Mouse (Mus musculus): Measurements from ENCODE around the gene Gm3448.
"Not testable (repeated sequence)": the region's sequence is repeated elsewhere in the genome, so short reads cannot be mapped to it uniquely, and the experiment has no call there.

DNA sequence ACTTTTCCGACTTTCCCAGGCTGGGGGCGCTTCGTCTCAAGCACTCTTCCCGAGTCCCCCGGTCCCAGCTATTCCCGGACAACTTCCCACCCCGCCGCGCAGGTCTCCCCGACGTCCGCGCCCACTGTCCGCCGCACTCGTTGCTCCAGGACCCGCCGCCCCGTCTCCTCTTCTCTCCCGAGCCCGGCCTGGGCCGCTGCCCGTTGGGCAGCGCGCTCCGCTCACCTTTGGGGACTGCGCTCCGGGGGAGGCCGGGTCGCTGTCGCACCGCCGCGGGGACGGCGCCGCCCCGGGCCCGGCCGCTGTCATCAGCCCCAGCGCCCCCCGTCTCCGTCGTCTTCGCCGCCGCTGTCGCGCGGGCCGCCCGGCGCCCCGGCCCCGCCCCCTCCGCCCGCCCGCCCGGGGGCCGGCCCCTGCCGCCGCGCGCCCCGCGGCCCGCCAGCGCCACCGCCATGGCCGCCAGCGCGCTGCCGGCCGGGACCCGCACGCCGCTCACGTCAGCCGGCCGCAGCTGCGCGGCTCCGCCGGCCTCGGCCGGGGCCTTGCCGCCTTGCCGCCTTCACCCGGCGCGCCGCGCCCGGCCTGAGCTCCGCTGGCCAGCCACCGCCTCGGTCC, 17.4 kb downstream of the Gm3448 start:
- not testable (repeated sequence) for TF ChIP-seq GATA1, TAL1 (IDR thresholded peaks at IDR 0.05; ENCODE audit: low read length)
